Comparison of ENCODE assay signal across 24 mouse cellular contexts in the genomic region with DNA sequence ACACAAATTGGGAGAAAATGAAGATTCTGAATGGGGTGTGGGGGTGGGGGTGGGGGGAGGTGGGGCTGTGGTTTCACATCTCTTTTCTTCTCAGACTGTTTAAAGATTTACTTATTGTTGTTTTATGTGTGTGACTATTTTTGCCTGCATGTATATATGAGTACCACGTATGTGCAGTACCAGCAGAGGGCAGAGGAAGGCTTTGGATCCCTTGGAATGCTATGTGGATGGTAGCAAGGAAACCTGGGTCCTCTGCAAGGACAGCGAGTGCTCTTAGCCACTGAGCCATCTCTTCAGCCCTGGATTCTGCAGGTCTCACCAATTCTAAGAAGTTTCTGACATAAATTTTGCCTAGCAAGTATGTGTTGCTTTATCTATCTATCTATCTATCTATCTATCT. TPM values are rescaled to one million over a fixed set of nuclear protein-coding genes. Genes with fewer than 3 reads are reported as not detected.
DNase-seq lines count a peak whose midpoint lies in the region; ATAC-seq and TF ChIP-seq lines count a peak whose summit lies in the region.
"Had no signal": no experiment of that assay in that cellular context is flagged by ENCODE, and none has a peak within 500 bp of the region (broad histone marks: within the 10 kb centered on the region; RNA-seq: fewer than 3 reads in every experiment).

No protein-coding gene starts in this region.

- H3K79me2 ChIP-seq in CH12.LX (replicated peaks; ENCODE audit: control insufficient read depth, extremely low read depth, insufficient read depth, poor library complexity, severe bottlenecking), result no peaks in the 10 kb centered on the region

- peak; percentile 46 for DNase-seq in heart, adult 11 months
- peak in 1 of 2 experiments; percentile 20 for DNase-seq in left cerebral cortex, adult 2 months (ENCODE audit: extremely low spot score in 1 of 2, low spot score in 2 of 2)
- DNase-seq in left cerebral cortex, postnatal 36 days (ENCODE audit: low spot score in 2 of 2), result no peak
- no peak for DNase-seq in CH12.LX (ENCODE audit: extremely low read depth)
- DNase-seq in brain, embryonic 14.5 days (ENCODE audit: low read depth), result no peak
- DNase-seq in retina, embryonic 14.5 days (ENCODE audit: low spot score), result no peak
- DNase-seq: adrenal gland, adult 2 months; heart, postnatal 10 days; layer of hippocampus, postnatal 36 days had no signal

- intact Hi-C loops in left cerebral cortex, adult 2 months (cut with DNase I), result loop anchor here (2.0 kb wide), 1 partner anchor 144 kb away; no protein-coding TSS in a partner anchor
- intact Hi-C loops in left cerebral cortex, postnatal 36 days (cut with DNase I), result loop anchor here (5.0 kb wide), 2 partner anchors 68 to 143 kb away; no protein-coding TSS in a partner anchor

- H3K4me1 ChIP-seq in heart, embryonic 12.5 days (replicated peaks), result no peaks in the 10 kb centered on the region
- H3K4me1 ChIP-seq in CH12.LX (ENCODE audit: control insufficient read depth in 1 of 2, insufficient read depth in 2 of 2), result peaks cover 3 to 10% of the 10 kb centered on the region in 2 experiments; a peak in 2 of 4 replicates
- H3K4me1 ChIP-seq: heart, embryonic 10.5 days; hindbrain, embryonic 12.5 days; kidney, embryonic 15.5 days; limb, embryonic 15.5 days; midbrain, embryonic 13.5 days; stomach, embryonic 15.5 days had no signal

- no peak overlapping the region for H3K27ac ChIP-seq in heart, embryonic 12.5 days (ENCODE audit: poor library complexity, severe bottlenecking)
- no peak overlapping the region for H3K27ac ChIP-seq in left cerebral cortex, adult 2 months
- no peak overlapping the region for H3K27ac ChIP-seq in CH12.LX (ENCODE audit: insufficient read depth, low read depth)
- H3K27ac ChIP-seq: heart, embryonic 10.5 days; hindbrain, embryonic 12.5 days; kidney, embryonic 15.5 days; limb, embryonic 15.5 days; midbrain, embryonic 13.5 days; stomach, embryonic 15.5 days had no signal

- no peak overlapping the region for H3K4me2 ChIP-seq in heart, embryonic 12.5 days
- no peak overlapping the region for H3K4me2 ChIP-seq in CH12.LX (ENCODE audit: insufficient read depth, low read depth, poor library complexity, severe bottlenecking)
- H3K4me2 ChIP-seq: hindbrain, embryonic 12.5 days; kidney, embryonic 15.5 days; limb, embryonic 15.5 days; midbrain, embryonic 13.5 days; stomach, embryonic 15.5 days had no signal

- no peaks in the 10 kb centered on the region for H3K27me3 ChIP-seq in heart, embryonic 12.5 days (replicated peaks)
- peaks cover 29% of the 10 kb centered on the region for H3K27me3 ChIP-seq in CH12.LX (replicated peaks)
- H3K27me3 ChIP-seq: hindbrain, embryonic 12.5 days; kidney, embryonic 15.5 days; limb, embryonic 15.5 days; midbrain, embryonic 13.5 days; stomach, embryonic 15.5 days had no signal

- TF ChIP-seq RAD21 in CH12.LX (IDR thresholded peaks at IDR 0.05; ENCODE audit: low read depth, low read length), result no peak; the same call in 1 of the 2 replicates

- ATAC-seq in heart, embryonic 12.5 days (ENCODE audit: insufficient number of reproducible peaks, low FRiP score), result no peak
- ATAC-seq: forebrain, embryonic 16.5 days; inflammation-experienced regulatory T-cells, adult 6 months; midbrain, embryonic 13.5 days had no signal

- WGBS in heart, embryonic 12.5 days, result 82% methylated on average over 2 of the region's 2 CpGs

- no peaks in the 10 kb centered on the region for H3K36me3 ChIP-seq in heart, embryonic 12.5 days
- no peaks in the 10 kb centered on the region for H3K36me3 ChIP-seq in CH12.LX (replicated peaks in 1 of 2; ENCODE audit: control insufficient read depth in 1 of 2, insufficient read depth in 1 of 2, low read length in 1 of 2)
- H3K36me3 ChIP-seq: heart, embryonic 10.5 days; hindbrain, embryonic 12.5 days; kidney, embryonic 15.5 days; limb, embryonic 15.5 days; midbrain, embryonic 13.5 days; stomach, embryonic 15.5 days had no signal

- in situ Hi-C loops in CH12.LX (cut with MboI; ENCODE audit: low pct_ligation_motif_present, low pct_unique_long_range_greater_than_20kb, low sequenced_read_pairs), result no loop called here

- H3K9me3 ChIP-seq in heart, embryonic 12.5 days (replicated peaks), result no peaks in the 10 kb centered on the region; the same call in 1 of the 2 replicates
- peaks cover 6% of the 10 kb centered on the region for H3K9me3 ChIP-seq in CH12.LX (replicated peaks; ENCODE audit: low read length)
- H3K9me3 ChIP-seq: heart, embryonic 10.5 days; hindbrain, embryonic 12.5 days; kidney, embryonic 15.5 days; limb, embryonic 15.5 days; midbrain, embryonic 13.5 days; stomach, embryonic 15.5 days had no signal

- dilution Hi-C loops in CH12.LX (cut with MboI; ENCODE audit: extremely low pct_ligation_motif_present, extremely low pct_unique_long_range_greater_than_20kb, low sequenced_read_pairs), result no loop called here

- peak; percentile 53 for TF ChIP-seq CTCF in left cerebral cortex, adult 2 months (IDR thresholded peaks at IDR 0.05)
- TF ChIP-seq CTCF in CH12.LX (conservative IDR thresholded peaks at IDR 0.05 in 1 of 2, IDR thresholded peaks at IDR 0.05 in 1 of 2; ENCODE audit: low read depth in 2 of 2, low read length in 2 of 2), result peak in 1 of 2 experiments; percentile 21; a peak in 1 of 4 replicates
- TF ChIP-seq CTCF in brain, embryonic 14.5 days (IDR thresholded peaks at IDR 0.05; ENCODE audit: borderline replicate concordance, extremely low read depth, insufficient read depth, insufficient read length), result peak; percentile 4; the same call in 1 of the 2 replicates

- H3K9ac ChIP-seq in heart, embryonic 12.5 days, result no peak overlapping the region
- no peak overlapping the region for H3K9ac ChIP-seq in CH12.LX (ENCODE audit: insufficient read depth, low read depth)
- H3K9ac ChIP-seq: hindbrain, embryonic 12.5 days; kidney, embryonic 15.5 days; limb, embryonic 15.5 days; midbrain, embryonic 13.5 days; stomach, embryonic 15.5 days had no signal

- TF ChIP-seq EP300 in CH12.LX (IDR thresholded peaks at IDR 0.05; ENCODE audit: low read length), result no peak

- no peak for TF ChIP-seq POLR2A in CH12.LX (IDR thresholded peaks at IDR 0.05; ENCODE audit: low read depth, low read length)
- TF ChIP-seq POLR2A in brain, embryonic 14.5 days (IDR thresholded peaks at IDR 0.05; ENCODE audit: borderline replicate concordance, extremely low read depth, insufficient read depth, insufficient read length, poor library complexity, severe bottlenecking), result no peak

- H3K4me3 ChIP-seq in heart, embryonic 12.5 days, result no peak overlapping the region
- no peak overlapping the region for H3K4me3 ChIP-seq in left cerebral cortex, adult 2 months
- no peak overlapping the region for H3K4me3 ChIP-seq in CH12.LX (replicated peaks in 1 of 3; ENCODE audit: low read depth in 2 of 3, low read length in 2 of 3, poor library complexity in 1 of 3)
- H3K4me3 ChIP-seq: heart, embryonic 10.5 days; hindbrain, embryonic 12.5 days; kidney, embryonic 15.5 days; limb, embryonic 15.5 days; midbrain, embryonic 13.5 days; myocyte; stomach, embryonic 15.5 days had no signal

TF ChIP-seq in CH12.LX, 34 proteins besides CTCF, POLR2A, EP300 and RAD21:
- TF ChIP-seq SMC3 (IDR thresholded peaks at IDR 0.05; ENCODE audit: low read depth, low read length) (peak; percentile 11; the same call in 1 of the 2 replicates), ZKSCAN1 (IDR thresholded peaks at IDR 0.05; ENCODE audit: borderline replicate concordance, low read depth, low read length) (no peak), SIN3A (IDR thresholded peaks at IDR 0.05; ENCODE audit: low read length) (no peak), ETS1 (conservative IDR thresholded peaks at IDR 0.05; ENCODE audit: low read depth, low read length) (no peak)
TF ChIP-seq in CH12.LX: peak in this region for 1.

RNA-seq across cellular contexts. Expression of a gene that starts 32.8 kb away (rescaled TPM):
- 0.41 and 0.48 TPM in 2 replicates for polyA plus RNA-seq in heart, embryonic 12.5 days (2016; fragmentation: Nextera tagmentation; extraction: Ambion mirVana)
- total RNA-seq in left cerebral cortex, adult 2 months (2021), result 10 to 100 TPM; 24.8 to 25.8 TPM
- 10 to 100 TPM; 23.4 to 25.1 TPM for total RNA-seq in left cerebral cortex, postnatal 36 days (2021)
- total RNA-seq in CH12.LX (2012; rRNA removed) (0.34 and 0.38 TPM in 2 replicates), CH12.LX (2014; rRNA removed) (0.54 and 0.68 TPM in 2 replicates)
- 0.42 and 1.7 TPM in 2 replicates for polyA plus RNA-seq in CH12.LX (2012; ENCODE audit: insufficient read length, low read depth)
- polyA plus RNA-seq in brain, embryonic 14.5 days (2012; rRNA removed), result 3.6 and 3.7 TPM in 2 replicates
- total RNA-seq: megakaryocyte, adult 5-6 weeks had no signal

RNA-seq across cellular contexts. Expression of a gene that starts 42.2 kb away (rescaled TPM):
- 0.31 TPM in 1 of 2 replicates, not detected in the other for polyA plus RNA-seq in heart, embryonic 12.5 days (2016; fragmentation: Nextera tagmentation; extraction: Ambion mirVana)
- total RNA-seq in left cerebral cortex, adult 2 months (2021), result not detected
- not detected for total RNA-seq in left cerebral cortex, postnatal 36 days (2021)
- total RNA-seq in CH12.LX (2012; rRNA removed) (not detected in 2 replicates), CH12.LX (2014; rRNA removed) (not detected in 2 replicates)
- not detected in 2 replicates for polyA plus RNA-seq in CH12.LX (2012; ENCODE audit: insufficient read length, low read depth)
- not detected in 2 replicates for polyA plus RNA-seq in brain, embryonic 14.5 days (2012; rRNA removed)
- total RNA-seq: adrenal gland, adult 2 months; gastrocnemius, postnatal 25 days; heart, postnatal 10 days; layer of hippocampus, postnatal 36 days; left cerebral cortex, postnatal 25 days; megakaryocyte, adult 5-6 weeks had no signal
- polyA plus RNA-seq: adrenal gland, adult 2 months; embryonic facial prominence, embryonic 14.5 days; forebrain, embryonic 16.5 days; hindbrain, embryonic 12.5 days; inflammation-experienced regulatory T-cells, adult 6 months; kidney, embryonic 15.5 days; limb, embryonic 15.5 days; midbrain, embryonic 13.5 days; myocyte; neural tube, embryonic 14.5 days had no signal

RNA-seq across cellular contexts. Expression of a gene that starts 55.8 kb away (rescaled TPM):
- 3.6 and 4.5 TPM in 2 replicates for polyA plus RNA-seq in heart, embryonic 12.5 days (2016; fragmentation: Nextera tagmentation; extraction: Ambion mirVana)
- total RNA-seq in left cerebral cortex, adult 2 months (2021), result 1 to 10 TPM; 2.0 to 2.3 TPM
- total RNA-seq in left cerebral cortex, postnatal 36 days (2021), result 1 to 10 TPM; 1.1 to 4.1 TPM
- total RNA-seq in CH12.LX (2012; rRNA removed) (116 and 133 TPM in 2 replicates), CH12.LX (2014; rRNA removed) (262 and 289 TPM in 2 replicates)
- 81.1 and 83.9 TPM in 2 replicates for polyA plus RNA-seq in CH12.LX (2012; ENCODE audit: insufficient read length, low read depth)
- polyA plus RNA-seq in brain, embryonic 14.5 days (2012; rRNA removed), result 5.1 and 7.3 TPM in 2 replicates
- polyA plus RNA-seq: neural tube, embryonic 14.5 days had no signal

Comparison
In these comparisons a context has a peak if more than half of its experiments do, and no peak if none do; other contexts are left out.
1. RNA of a gene that starts 32.8 kb away (total RNA-seq): 24.8 to 25.8 TPM in left cerebral cortex, adult 2 months and 23.4 to 25.1 TPM in left cerebral cortex, postnatal 36 days; 0.34 to 0.68 TPM in CH12.LX; every median in the first group is over 10 times any median in the second.
2. RNA of a gene that starts 55.8 kb away (total RNA-seq): 116 to 289 TPM in CH12.LX; 1.1 to 4.1 TPM in left cerebral cortex, postnatal 36 days and 2.0 to 2.3 TPM in left cerebral cortex, adult 2 months; every median in the first group is over 10 times any median in the second.